In genomic region chr7:96540458-96541096, GRCm38 (mm10) we compare ENCODE assay signal across 12 mouse cellular contexts.
A peak's percentile ranks its signal among the peaks of the same experiment; 100 is the strongest.
DNase-seq lines count a peak whose midpoint lies in the region; ATAC-seq lines count a peak whose summit lies in the region.
"Had no signal": no experiment of that assay in that cellular context is flagged by ENCODE, and none has a peak within 500 bp of the region (broad histone marks: within the 10 kb centered on the region; RNA-seq: fewer than 3 reads in every experiment).

No protein-coding gene starts in this region.

- no peaks in the 10 kb centered on the region for H3K9me3 ChIP-seq in heart, embryonic 14.5 days (ENCODE audit: control insufficient read depth, low read length)
- H3K9me3 ChIP-seq in lung, embryonic 15.5 days, result no peaks in the 10 kb centered on the region
- H3K9me3 ChIP-seq: midbrain, embryonic 12.5 days; neural tube, embryonic 13.5 days had no signal

- no peak overlapping the region for H3K4me2 ChIP-seq in heart, embryonic 14.5 days (ENCODE audit: low read length)
- no peak overlapping the region for H3K4me2 ChIP-seq in lung, embryonic 15.5 days
- H3K4me2 ChIP-seq: midbrain, embryonic 12.5 days; neural tube, embryonic 13.5 days had no signal

- H3K9ac ChIP-seq in heart, embryonic 14.5 days (ENCODE audit: low read length), result no peak overlapping the region
- H3K9ac ChIP-seq in lung, embryonic 15.5 days, result no peak overlapping the region
- H3K9ac ChIP-seq: midbrain, embryonic 12.5 days; neural tube, embryonic 13.5 days had no signal

- peaks cover 8 to 19% of the 10 kb centered on the region in 2 experiments for H3K4me1 ChIP-seq in heart, embryonic 14.5 days (ENCODE audit: control insufficient read depth in 2 of 2, insufficient read depth in 2 of 2, low read length in 2 of 2)
- H3K4me1 ChIP-seq in lung, embryonic 15.5 days, result peaks cover 19% of the 10 kb centered on the region

- no peak overlapping the region for H3K4me3 ChIP-seq in heart, embryonic 14.5 days (ENCODE audit: control insufficient read depth in 1 of 2, insufficient read depth in 1 of 2, low read depth in 1 of 2, low read length in 2 of 2)
- no peak overlapping the region for H3K4me3 ChIP-seq in lung, embryonic 15.5 days
- H3K4me3 ChIP-seq: midbrain, embryonic 12.5 days; neural tube, embryonic 13.5 days had no signal

- WGBS in heart, embryonic 14.5 days, result 37% methylated on average over 7 of the region's 7 CpGs
- WGBS in lung, embryonic 15.5 days, result 41% methylated on average over 7 of the region's 7 CpGs

- DNase-seq in cerebellum, adult 11-12 months, result peak; percentile 20
- DNase-seq in cerebellum, postnatal 25 days, result no peak
- no peak for DNase-seq in heart, adult 9 months (ENCODE audit: low spot score in 2 of 2)
- DNase-seq in lung, postnatal 25 days (ENCODE audit: low spot score), result no peak
- DNase-seq in yolk sac, embryonic 10.5 days (ENCODE audit: low spot score), result peak; percentile 28
- no peak for DNase-seq in retina, postnatal 1 day
- DNase-seq: kidney, postnatal 36 days had no signal

- H3K27ac ChIP-seq in heart, embryonic 14.5 days (replicated peaks in 1 of 2; ENCODE audit: control insufficient read depth in 1 of 2, insufficient read depth in 1 of 2, low read depth in 2 of 2, low read length in 2 of 2), result peak overlapping the region; percentile 41 to 55; a peak in 3 of 4 replicates
- 0 out of 2 replicates have a peak overlapping the region, but pooled peaks have one; percentile 13 for H3K27ac ChIP-seq in lung, embryonic 15.5 days
- H3K27ac ChIP-seq: midbrain, embryonic 12.5 days; neural tube, embryonic 13.5 days had no signal

- H3K27me3 ChIP-seq in heart, embryonic 14.5 days (ENCODE audit: control insufficient read depth, insufficient read depth, low read length), result no peaks in the 10 kb centered on the region
- H3K27me3 ChIP-seq in lung, embryonic 15.5 days, result no peaks in the 10 kb centered on the region
- H3K27me3 ChIP-seq: neural tube, embryonic 13.5 days had no signal

- ATAC-seq in heart, embryonic 14.5 days (ENCODE audit: insufficient number of reproducible peaks, insufficient read depth, low FRiP score, low read depth), result peak; percentile 28; the same call in 1 of the 2 replicates
- 0 out of 2 replicates have a peak, but pooled peaks have one; percentile 46 for ATAC-seq in lung, embryonic 15.5 days (ENCODE audit: borderline replicate concordance, extremely low read depth, low FRiP score, low TSS enrichment)
- ATAC-seq: forebrain, embryonic 16.5 days had no signal

- H3K36me3 ChIP-seq in heart, embryonic 14.5 days (ENCODE audit: control insufficient read depth, insufficient read depth, low read length), result no peaks in the 10 kb centered on the region
- H3K36me3 ChIP-seq in lung, embryonic 15.5 days, result no peaks in the 10 kb centered on the region
- H3K36me3 ChIP-seq: midbrain, embryonic 12.5 days; neural tube, embryonic 13.5 days had no signal

Comparison
In these comparisons a context has a peak if more than half of its experiments do, and no peak if none do; other contexts are left out.
1. DNase-seq: peak in cerebellum, adult 11-12 months (single experiment) and yolk sac, embryonic 10.5 days (single experiment); none in cerebellum, postnatal 25 days (0 of 2), heart, adult 9 months (0 of 2), lung, postnatal 25 days (single experiment) and retina, postnatal 1 day (single experiment).